Mouse (Mus musculus) small intestine, adult 2 months (tissue): ENCODE measurements around the gene Sigirr.

Experiments
- CTCF ChIP-seq: fragments of 200-500 bp; IDR thresholded peaks from 2 replicates; pipeline ENCODE4 v1.5.1; 2012; ENCODE audit warnings: low read depth, mild to moderate bottlenecking, control low read depth, inconsistent platforms, low read length, moderate library complexity, mixed read lengths; ENCODE audit not compliant: insufficient replicate concordance, insufficient read length; ENCODE audit errors: extremely low read depth
- POLR2A ChIP-seq: fragments of 200-500 bp; IDR thresholded peaks from 2 replicates; pipeline ENCODE4 v1.6.1; 2012; ENCODE audit warnings: low read depth, mild to moderate bottlenecking, control low read depth, inconsistent platforms, low read length, moderate library complexity

DNA sequence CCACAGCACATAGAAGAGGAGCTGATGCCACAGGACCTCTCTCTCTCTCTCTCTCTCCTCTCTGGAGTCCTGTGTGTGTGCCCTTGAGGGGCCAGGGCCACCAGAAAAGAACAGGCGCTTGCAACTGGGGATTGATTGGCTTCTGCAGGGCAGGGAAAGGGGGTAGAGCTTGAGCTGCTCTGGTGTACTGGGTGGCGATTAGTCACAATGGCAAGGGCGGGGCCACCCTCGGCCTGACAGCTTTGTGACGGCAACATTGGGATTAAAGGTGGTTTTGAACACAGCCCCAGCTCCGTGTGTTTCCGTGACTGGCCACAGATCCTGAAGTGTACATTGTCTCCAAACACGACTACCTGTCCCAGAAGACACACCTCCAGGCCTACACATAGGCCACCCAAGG lies 10.1 kb downstream of the Sigirr start:
- no peak for TF ChIP-seq CTCF
- TF ChIP-seq POLR2A: no peak
